Mouse (Mus musculus) right cerebral cortex, postnatal 36 days (tissue): ENCODE measurements around the gene Srcap.
A peak's percentile ranks its signal among the peaks of the same experiment; 100 is the strongest.
"Not testable (repeated sequence)": the region's sequence is repeated elsewhere in the genome, so short reads cannot be mapped to it uniquely, and the experiment has no call there.

Source experiments
- DNase-seq, 2 experiments: peaks; one replicate each; pipeline ENCODE4 v3.0.0; 2022; ENCODE audit warnings: low spot score in 2 of 2, mixed read lengths in 1 of 2

Gene Srcap

DNA sequence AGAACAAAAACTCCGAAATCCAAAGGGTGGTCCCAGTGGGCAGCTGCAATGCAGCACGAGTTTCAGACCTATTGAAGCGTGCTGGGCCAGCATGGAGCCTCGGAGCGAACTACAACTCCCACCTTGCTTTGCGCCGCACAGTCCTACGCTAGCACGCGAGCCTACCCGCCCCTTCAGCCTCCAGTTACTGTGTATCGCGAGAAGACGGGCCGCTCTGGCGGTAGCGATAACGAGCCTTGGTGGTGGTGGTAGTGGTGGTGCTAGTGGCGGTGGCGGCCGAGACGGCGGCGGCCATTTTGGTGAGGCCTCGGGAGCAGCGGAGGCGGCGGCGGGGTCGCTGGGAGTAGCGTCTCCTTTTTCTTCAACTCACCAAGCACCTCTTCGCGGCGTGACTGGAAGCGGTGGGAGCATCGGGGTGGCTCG, at the start of gene Srcap:
Gene Srcap (plus strand): TSS at position 176 of the 423 bp plus-strand sequence.
- DNase-seq = peak; percentile 94 to 95

DNA sequence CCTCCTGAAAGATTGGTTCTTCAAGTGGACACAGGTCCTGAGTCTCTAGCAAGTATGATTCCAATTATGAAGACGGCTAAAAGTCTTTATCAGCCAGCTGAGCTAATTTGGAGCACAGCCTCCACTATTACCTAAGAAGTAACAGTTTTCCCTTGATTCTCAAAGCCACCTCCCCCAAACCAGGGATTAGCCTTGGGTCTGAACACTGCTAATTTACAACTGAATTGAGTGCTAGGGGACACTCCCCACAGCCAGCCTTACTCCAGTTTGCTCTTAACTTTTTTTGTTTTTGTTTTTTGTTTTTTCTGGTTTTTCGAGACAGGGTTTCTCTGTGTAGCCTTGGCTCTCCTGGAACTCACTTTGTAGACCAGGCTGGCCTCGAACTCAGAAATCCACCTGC, 46.6 kb upstream of the Srcap start:
- DNase-seq = no peak

DNA sequence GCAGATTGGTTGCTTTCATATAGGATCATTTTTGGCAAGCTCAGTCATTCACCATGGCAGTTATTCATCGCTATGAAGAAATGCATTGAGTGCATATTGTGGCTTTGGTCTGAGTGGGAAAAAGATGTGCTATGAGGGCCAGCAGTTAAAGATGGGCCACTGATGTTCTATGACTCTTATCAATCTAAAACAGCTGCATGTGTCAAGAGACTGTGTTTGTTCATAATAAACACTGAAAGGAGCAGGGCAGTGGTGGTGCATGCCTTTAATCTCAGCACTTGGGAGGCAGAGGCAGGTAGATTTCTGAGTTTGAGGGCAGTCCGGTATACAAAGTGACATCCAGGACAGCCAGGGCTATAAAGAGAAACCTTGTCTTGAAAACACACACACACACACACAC, 46.1 kb upstream of the Srcap start:
- DNase-seq = not testable (repeated sequence)

DNA sequence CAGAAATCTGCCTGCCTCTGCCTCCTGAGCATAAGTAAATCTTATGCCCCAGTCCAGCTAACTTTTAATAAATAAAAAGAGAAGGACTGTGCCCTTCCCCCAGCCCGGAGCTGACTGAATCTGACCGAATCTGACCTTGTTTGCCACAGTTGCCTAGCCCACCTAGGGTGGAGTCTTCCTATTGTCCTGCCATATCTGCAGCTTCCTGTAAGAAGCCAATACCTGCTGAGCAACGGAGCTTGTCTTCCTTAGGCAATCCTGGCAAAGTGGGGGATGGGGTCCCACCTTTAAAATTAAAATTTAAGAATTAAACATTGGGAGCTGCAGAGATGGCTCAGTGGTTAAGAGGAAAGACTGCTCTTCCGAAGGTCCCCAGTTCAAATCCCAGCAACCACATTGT, 45.2 kb upstream of the Srcap start:
- no peak for DNase-seq

DNA sequence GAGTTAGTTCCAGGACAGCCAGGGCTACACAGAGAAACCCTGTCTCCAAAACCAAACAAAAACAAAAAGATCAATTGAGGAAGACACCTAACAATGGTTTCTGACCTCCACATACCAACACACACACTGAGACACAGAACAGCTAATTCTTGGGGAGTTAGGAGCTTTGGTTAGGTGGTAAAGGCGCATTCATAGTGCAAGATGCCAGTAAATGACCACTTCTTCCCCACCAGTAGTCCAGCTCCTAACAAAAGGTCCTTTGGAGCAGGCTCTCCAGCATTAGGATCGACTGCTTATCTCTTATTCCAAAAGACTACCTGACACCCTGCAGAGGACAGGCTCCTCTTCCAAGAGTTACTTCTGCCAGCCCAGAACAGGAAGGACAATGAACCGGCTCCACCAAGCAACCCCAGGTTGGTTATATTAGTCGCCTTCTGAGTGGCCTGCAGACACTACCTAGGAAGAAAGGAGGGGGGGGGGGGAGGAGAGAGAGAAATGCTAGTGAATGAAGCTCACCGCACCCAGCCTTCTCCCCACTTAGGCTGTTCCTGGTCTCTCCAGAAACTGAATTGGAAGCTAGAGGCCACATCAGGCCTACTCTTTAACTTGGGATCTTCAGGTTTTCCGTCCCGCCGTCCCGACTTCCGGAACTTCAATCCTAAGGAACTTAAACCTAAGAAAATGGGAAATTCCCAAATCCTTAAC, 41.6 kb upstream of the Srcap start:
- DNase-seq = peak in 1 of 2 experiments; percentile 20

DNA sequence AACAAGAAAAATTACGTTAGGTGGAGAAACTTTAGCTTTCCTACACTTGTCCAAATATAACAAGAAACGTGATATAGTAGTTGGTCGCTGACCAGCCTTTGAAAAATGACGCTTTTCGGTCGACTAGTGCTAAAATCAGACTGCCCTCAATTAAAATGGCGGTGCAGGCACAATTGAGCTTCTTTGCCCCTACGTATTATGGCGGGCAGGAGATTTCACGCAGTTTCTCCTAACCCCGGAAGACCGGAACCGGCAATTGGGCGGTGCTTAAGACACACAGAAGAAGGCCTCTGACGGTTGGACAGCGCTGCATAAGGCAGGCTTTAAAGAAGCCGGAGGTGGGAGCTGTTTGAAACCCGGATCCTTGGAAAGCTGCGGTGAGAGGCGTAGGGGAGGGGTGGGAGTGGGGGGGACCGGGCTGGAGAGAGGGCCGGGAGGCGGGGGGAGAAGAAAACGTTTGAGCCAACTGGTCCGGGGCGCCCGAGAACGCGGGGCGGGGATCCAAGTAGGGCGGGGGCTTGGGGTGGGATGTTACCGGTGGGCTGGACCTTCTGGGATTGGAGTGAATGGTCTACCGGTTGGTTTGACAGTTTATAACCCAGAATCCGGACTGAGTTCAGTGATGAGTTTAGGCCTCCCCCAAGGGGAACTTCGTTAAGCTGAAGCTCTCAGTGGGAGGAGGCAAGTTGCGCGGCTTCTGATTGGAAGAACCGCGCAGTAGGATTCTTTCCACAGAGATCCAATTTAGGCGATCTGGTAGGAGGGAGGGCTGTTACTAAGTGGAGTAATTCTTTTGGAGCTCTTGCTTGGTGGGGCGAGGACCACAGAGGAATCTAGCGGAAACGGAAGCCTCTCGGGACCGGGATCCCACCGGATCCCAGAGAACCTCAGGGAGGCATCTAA, 40.8 kb upstream of the Srcap start:
- DNase-seq = peak; percentile 94 to 95

DNA sequence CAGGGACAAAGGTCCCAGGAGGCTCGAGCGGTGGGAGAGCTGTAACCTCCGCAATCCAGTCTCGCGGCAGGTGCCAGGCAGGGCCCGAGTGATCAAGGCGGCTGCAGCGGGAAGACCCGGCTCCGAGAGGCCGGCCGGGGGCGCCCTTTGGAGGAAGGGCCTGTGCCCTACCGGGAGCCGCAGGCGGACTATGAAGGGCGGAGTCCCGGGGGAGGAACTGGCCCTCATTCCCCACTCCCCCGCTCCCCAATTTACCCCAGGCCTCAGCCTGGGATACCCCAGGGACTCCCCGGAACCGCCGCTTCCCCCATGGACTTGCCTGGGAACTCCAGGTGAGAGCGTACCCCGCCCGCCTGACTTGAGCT, 40.2 kb upstream of the Srcap start:
- DNase-seq = peak in 1 of 2 experiments; percentile 20

DNA sequence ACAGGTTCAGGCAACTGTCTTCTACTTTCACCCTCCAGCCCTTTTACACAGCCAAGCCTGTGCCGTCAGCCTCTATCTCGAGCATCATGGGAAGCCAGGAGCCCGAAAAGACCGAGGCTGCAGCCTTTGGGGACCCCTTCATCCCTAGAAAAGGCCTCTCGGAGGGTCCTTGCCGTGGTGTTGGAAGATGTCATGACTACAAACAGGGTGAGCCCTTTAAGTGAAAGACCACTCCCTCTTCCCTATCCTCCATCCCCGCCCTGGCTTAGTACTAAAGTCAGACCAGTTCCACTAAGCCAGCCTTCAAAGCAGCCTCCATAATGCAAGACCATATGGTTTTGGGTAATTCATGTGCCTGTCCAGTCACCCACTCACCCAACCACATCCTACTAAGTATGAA, 39.7 kb upstream of the Srcap start:
- DNase-seq = no peak

DNA sequence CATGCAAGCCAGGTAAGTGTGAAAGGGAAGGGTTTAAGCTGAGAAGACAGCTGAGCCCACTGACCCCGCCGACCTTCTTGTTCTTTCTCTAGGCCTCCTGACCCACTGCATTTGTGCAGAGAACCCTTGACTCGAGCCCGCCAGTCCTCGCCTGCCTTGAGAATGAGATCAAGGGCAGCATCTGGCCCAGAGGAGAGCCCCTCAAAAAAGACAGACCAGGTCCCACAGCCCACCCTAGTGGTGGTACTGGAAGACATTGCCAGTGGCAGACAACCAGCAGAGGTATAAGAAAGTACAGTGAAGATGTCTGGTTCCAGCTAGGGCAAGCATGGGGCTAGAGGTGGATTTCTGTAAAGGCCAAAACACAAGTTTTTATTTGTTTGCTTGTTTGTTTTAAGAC, 38.1 kb upstream of the Srcap start:
- no peak for DNase-seq

DNA sequence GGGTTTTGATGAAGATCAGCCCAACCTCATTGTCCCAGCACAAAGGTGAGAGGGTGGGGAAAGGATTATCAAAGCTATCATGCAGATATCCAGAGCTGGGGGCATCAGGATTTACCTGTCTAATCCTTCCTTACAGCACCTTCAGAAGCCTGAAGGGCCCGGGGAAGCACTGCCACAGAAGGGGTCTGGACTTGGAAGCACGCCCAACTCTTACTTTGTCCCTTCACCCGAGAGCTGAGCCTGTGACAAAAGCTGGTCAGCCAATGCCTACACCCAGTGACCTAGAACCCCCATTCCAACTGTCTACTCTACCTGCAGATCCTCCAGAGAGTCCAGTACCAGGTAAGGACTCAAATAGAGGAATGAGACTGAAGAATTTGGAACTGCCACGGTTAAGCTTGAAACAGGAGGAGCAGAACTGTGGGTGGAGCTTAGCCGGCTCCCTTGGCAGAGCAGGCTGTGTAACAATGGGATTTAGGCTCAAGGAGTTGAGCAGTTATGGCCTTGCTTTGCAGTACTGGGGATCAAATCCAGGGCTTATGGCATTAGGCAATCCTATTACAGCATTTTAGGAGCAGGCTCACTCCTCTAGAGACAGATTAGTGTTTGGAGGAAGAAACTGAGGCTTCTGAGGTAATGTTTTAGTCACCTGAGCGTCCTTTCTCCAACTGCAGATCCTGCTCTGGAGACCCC, 37.3 kb upstream of the Srcap start:
- DNase-seq = no peak

DNA sequence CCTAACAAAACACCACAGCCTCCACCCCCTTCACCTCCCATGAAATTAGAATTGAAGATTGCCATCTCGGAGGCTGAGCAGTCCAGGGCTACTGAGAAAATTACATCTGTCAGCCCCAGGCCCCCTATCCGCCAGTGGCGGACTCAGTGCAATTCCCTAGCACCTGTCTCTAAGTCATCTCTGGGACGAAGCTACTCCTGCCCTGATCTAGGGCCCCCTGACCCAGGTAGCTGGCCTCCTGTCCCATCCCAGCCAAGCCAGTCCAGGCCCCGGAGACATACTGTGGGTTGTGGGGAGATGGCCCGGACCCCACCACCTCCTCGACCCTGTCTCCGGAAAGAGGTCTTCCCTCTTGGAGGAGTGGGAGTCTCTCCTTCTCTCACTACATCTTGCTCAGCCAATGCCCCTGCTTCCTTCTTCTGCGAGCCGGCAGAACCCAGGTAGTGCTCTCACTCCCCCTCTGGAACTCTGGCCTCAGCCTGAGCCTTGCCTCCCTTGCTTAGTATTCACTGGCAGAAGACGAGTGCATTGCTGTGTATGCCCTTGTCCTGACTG, 36.5 kb upstream of the Srcap start:
- DNase-seq = no peak

DNA sequence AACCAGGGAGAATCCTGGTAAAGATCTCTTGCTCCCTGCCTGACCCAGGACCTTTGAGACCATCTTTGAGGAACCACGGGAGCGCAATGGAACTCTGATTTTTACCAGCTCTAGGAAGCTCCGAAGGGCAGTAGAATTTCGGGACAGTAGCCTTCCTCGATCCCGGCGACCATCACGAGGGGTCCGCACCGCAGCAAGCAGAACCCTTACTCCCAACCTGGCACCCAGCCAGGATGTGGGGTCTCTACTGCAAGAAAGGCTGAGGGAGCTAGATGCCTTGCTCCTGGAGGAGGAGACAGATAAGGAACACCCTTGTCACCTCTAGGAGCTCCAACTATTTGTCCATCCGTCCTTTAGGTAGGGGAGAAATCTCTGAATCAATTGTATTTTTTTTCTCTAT, 35.4 kb upstream of the Srcap start:
- no peak for DNase-seq

DNA sequence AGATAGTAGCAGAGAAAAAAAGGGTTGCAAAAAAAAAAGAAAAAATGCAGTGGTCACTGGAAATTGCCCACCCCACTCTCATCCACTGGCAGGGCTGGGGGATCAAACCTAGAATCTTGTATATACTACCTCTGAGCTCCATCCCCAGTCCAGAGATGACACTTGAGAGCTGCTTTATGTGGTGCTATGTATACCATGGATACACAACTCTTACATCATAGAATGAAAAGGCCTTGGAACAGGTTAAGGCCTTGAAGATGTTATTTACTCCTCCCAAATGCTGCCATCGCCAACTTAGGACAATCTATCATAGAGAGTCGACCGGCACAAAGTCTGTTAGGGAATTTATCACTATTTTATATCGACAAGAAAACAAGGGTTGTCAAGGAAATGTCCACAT, 34.9 kb upstream of the Srcap start:
- DNase-seq = no peak

DNA sequence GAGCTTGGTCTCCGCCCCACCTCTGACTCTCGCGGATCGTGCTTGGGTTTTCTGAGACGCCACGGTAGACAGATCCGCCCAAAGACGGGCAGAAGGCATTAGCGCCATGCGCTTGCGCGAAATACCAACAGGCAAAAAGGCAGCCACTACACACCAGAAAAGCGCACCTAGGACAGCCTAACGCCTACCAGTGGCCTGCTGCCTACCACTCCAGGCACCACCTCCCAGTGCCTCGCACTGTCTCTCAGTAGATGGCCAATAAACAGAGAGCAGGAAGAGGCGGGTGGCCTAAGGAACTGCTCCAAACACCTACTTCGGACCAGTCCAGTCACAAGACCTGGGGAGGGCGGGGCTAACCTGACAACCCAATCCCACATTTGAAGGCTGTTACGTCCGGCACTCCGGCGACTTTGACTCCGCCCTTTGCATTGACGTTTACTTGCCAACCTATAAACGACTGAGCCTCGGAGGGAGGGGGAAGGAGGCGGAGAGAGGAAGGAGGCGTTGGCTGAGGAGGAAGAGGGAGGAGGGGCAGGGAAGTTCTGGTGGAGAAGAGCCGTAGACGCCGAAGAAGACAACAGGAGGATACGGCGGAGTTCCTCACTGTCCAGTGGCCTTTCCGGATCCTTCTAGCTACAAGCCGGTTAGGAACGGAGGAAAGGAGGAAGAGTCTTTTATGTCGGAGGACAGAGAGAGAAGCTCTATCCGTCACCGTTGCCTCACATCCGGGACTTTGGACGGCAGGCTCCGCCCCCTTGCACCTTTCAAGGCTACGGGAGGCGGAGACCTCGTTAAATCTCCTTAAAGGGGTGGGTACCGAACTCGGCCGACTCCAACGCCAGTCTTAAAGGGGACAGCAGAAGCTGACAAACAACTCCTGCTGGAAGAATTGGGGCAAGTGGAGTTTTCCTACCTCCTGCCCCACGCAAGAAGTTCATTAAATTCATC, 33.8 kb upstream of the Srcap start:
- peak; percentile 100 for DNase-seq

DNA sequence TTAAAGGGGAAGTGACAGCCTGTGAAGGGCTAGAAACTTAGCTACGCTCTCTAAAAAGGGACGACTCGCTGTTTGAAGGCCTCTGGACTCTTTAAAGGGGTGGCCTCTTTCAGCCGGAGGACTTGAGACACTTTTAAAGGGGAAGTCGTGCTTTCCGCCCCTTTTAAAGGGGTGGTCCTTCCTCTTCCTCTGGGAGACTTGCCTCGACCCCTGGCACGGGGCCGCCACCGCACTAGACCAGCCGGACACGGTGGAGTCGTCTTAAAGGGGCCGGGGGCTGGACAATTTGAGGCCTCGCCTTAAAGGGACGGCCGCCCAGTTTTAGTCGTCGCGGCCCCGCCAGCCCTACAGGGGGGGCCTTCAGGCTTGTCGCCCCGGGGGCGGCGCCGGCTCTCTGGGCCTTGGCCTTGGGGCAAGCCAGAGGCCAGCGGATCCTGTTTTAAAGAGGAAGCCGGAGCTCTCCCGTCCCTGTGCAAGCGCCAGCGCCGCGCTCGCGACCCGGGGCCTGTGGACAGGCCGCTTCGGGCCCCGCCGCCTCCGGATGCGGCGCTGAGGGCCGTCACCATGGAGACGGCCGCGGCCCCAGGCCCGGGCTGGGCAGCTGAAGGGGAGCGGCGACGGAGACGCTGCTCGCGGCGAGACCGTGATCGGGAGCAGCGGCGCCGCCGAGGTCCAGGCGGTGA, 33.0 kb upstream of the Srcap start, which contains the start of gene Fbrs:
Gene Fbrs (plus strand): TSS at position 565 of the 683 bp plus-strand sequence.
- DNase-seq = peak; percentile 90 to 93

DNA sequence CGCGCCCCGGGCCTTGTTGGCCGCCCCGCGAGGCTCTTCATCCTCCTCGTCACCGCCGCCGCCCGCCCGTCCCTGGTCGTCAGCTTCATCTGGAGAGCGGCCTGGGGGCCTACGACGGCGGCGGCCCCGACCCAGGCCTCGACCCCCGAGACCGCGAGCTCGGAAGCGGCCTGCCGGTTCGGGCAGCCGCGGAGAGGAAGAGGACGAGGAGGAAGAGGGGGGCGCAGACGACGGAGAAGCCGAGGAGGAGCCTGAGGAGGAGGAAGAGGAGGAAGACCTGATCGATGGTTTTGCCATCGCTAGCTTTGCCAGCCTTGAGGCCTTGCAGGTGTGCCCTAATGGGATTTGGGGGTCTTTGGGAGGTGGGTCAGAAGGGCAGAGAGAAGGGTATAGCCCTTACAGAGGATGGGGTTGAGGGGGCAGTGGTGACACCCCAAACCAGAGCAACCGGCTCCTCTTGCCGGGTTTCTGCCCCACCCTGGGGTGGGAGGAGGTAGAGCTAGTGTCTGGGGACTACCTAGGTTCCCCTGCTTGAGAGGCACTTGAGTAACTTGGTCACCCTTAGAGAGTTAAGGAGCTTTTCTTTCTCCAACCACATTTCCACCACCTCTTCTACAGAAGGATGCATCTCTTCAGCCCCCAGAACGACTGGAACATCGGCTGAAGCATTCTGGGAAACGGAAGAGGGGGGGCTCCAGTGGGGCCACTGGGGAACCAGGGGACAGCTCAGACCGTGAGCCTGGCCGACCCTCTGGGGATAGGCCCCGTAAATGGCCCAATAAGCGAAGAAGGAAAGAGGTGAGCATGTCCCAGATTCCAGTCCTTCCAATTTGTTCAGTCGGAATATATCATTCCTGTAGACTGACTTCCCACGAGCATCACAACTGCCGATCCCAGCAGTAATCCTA, 32.2 kb upstream of the Srcap start:
- DNase-seq = no peak

DNA sequence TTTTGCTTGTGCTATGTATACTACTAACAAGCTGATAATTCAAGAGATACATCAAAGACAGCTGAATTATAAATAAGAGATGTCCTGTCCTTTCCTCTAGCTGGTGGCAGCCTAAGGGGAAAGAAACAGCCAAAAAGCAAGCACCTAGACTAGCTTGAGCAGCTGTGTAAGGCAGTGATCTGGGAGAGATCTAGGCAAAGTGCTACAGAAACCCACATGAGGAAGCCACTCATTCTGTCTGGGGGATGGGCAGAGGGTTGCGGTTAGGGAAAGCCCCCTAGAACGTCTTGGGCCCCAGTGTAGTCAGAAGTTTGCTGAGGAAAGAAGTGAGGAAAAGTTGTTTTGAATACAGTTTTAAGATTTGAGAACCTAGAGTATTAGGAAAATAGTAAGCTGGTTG, 31.5 kb upstream of the Srcap start:
- DNase-seq = no peak

DNA sequence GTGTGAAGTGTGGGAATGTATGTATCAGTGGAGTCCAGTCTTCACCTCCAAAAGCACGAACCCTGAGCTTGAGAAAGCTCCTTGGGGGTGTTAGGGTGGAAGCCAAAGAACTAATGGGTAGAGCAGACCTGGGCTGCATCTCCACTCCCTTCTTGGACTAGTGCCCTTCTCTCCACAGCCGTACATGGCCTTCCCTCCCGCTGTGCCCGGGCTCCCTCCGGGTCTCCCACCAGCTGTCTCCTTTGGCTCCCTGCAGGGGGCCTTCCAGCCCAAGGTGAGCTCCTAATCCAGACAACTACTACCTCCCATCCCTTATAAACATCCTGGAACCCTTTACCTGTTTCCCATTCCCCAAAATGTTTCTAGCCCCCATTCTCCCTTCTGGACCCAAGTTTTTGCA, 26.4 kb upstream of the Srcap start:
- no peak for DNase-seq

DNA sequence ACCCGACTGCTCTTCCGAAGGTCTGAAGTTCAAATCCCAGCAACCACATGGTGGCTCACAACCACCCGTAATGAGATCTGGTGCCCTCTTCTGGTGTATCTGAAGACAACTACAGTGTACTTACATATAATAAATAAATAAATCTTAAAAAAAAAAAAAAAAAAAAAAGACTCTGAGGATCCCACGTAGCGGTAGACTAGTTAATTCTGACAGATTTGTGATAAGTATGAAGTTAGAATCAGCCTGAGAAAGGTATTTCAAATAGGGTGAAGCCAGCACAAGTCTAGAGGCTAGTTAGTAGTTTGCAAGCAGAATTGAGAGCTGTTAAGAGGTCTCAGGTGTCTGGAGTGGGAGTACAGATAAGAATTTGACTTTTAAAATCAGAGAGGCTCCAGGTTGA, 23.4 kb upstream of the Srcap start:
- not testable (repeated sequence) for DNase-seq
